Mouse (Mus musculus) cerebellum, postnatal 25 days (tissue): ENCODE measurements around the gene Mplkip.
A peak's percentile ranks its signal among the peaks of the same experiment; 100 is the strongest.

Source experiments
- DNase-seq, 2 experiments: peaks; one replicate each; pipeline ENCODE4 v3.0.0; 2021; ENCODE audit warnings: mixed read lengths in 2 of 2

Gene Mplkip

DNA sequence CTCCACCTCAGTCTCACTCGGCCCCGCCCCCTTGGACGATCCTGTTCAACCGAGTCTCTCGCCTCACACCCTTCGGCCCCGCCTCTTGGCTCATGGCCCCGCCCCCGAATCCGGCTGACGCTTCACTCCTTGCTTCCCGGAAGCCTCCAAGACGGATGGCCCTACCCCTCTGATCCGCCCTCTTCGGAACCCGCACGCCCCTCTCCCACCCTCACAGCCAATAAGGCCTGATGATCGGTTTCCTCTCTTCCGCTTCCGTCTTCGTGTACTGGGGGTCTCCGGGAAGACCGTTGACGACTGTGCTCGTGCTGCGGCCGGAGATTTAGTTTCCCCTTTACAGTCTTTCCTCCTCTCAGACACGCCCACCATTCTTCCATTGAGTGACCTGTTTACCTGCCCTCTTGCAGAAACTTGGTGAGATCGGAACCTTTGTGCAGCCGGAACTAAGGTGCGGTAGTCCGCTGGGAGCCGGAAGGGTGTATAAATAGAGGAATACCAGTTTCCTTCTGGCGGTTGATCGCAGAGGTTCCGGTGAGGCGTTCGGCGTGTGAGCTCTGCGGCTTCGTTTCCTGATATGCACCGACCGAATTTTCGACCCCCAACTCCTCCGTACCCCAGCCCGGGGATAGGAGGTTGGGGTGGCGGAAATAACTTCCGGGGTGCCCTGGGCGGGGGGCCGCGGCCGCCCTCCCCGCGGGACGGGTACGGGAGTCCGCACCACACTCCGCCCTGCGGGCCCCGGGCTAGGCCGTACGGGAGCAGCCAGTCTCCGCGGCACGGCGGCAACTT is at the start of gene Mplkip, which contains the start of gene Sugct:
TSS of gene Mplkip (plus strand) at position 282 of the 789 bp plus-strand sequence.
TSS of gene Sugct (minus strand) at position 643 of the 789 bp plus-strand sequence.
- DNase-seq, result peak; percentile 99 to 100

DNA sequence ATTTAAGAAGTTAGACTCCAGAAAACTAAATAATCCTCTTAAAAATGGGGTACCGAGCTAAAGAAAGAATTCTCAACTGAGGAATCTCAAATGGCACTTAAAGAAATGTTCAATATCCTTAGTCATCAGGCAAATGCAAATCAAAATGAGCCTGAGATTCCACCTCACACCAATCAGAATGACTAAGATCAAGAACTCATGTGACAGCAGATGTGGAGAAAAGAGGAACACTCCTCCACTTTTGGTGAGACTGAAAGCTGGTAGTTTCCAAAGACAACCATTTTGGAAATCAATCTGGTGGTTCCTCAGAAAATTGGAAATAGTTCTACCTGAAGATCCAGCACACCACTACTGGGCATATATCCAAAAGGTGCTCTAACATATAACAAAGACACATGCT is 27.6 kb upstream of the Mplkip start:
- DNase-seq, result no peak

DNA sequence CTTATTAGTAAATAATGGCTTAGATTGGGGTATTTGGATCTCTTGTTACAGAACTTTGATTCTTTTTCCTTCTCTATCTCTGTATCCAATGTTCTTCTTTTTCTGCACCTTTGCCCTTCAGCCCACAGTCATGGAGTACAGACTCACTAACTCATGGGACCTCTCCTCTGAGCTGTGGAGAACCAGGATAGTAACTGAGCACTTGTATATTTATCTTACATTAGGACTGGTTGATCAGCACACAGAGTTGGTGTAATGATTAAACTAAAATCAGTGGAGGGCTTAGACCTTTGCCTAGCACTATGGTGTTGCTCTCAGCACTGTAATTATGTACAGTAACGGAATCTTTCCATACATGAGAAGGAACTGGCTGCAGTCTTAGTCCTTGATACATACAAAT is 23.9 kb upstream of the Mplkip start:
- no peak for DNase-seq

DNA sequence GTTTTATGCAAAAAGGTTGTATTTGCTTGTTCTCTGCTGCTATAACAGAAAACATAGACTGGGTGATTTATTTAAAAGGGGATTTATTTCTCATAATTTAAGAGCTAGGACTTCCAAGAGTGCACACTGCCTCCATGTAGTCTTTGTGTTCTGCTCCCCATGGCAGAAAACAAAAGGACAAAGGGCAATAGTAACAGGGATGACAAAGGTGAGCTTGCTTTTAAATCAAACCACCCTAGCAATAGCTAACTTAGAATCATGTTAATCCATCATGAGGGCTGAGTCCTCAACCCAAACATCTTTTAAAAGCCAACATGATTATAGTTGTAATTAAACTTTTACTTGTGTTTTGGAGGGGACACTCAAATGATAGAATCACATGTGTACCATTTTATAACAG is 5.5 kb upstream of the Mplkip start:
- no peak for DNase-seq

DNA sequence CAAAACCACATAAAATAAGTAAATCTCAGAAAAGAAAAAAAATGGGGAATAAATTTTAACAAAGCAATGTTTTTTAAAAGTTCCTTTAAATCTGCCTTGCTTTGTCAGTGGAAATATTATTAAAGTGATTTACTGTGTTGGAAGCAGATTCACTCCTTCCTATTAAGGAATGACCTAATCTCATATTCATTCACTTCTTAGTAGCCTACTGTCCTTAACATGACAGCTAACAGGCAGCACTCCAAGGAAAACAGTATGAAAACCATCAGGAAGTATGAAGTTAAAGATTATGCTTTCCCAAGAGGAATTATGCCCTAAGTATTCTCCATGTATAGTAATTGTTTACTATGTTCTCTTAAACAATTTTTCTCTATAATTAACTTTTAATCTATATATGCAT is 4.3 kb upstream of the Mplkip start:
- DNase-seq, result no peak

DNA sequence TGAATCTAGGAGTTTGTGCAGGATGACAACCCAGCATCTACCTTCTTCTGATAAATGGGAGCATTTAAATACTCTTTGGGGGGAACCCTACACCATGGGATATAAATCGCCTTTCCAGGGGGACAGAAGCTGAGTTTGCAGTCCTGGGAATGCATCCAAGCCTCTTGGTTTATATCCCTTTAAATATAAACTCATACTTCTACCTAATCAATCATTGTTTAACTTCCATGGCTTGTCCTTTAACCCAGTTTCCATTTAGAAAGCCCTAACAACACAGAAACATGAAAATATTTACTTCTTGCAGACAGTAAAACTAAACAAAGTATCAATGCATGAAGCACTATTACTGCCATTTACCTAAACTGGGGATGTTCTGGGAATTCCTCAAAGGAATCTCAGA is 3.6 kb upstream of the Mplkip start:
- no peak for DNase-seq

DNA sequence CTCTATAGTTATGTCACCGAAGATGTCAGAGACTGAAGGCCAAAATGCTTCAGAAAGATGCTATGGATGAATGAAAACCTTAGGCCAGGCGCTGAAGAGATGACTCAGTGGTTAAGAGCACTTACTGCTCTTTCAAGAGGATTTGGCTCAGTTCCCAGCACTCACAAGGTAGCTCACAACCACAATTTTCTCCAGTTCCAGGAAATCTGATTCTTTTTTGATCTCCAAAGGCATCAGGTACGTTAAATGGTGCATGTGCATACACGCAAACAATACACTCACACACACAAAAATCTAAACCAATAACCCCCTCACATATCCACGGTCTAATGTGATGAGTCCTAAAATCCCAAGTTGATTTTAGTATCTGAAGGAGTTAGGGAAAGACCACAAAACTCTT is 1.2 kb upstream of the Mplkip start:
- peak in 1 of 2 experiments; percentile 9 for DNase-seq

DNA sequence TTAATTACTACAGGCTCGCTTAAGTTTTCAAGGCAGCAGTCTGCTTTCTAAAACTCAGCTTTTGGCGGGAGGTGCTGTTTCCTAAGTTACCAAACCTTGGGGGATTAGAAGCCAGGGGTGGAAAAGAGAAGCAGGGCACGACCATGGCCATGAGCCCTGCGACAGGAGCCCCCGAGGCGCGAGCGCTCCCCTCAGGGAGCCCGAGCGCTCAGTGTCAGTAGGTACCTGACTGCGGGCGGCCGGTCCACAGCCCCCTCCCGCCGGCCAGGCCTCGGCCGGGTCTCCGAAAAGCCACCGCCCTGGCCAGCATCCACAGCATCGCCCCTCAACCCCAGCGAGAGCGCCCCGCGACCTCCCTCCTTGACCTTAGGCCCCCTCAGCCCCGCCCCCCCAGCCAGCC is 578 bp upstream of the Mplkip start:
- DNase-seq, result no peak

DNA sequence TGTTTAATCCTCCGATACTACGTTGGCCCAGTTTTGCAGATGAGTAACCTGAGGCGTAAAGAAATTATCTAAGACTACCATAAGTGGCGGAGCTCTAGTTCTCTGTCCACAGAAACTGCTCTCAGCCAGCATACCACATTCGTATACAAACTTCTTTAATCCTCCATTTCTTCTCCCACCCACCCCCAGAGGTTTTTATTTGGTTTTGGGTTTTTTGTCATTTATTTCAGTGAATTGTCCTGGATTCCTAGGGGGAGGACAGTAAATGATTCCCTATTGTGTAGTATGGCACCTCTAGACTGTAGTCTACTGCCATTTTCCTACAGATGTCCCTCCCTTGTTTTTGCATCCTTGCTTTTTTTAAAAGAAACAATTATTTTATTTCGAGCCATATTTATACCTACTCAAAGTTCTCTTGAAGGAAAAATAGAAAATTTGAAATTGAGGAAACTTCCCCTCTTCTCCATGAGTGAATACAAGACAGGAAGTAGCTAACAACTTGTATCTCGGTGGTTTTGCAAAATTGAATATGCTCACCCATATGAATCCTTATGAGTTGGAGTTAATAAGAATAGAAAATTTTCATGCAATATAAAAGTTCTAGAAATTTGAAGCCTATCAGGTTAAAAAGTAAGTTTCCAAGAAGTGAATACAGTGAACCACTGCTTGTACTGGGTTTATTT is 1.0 kb downstream of the Mplkip start:
- DNase-seq, result no peak

DNA sequence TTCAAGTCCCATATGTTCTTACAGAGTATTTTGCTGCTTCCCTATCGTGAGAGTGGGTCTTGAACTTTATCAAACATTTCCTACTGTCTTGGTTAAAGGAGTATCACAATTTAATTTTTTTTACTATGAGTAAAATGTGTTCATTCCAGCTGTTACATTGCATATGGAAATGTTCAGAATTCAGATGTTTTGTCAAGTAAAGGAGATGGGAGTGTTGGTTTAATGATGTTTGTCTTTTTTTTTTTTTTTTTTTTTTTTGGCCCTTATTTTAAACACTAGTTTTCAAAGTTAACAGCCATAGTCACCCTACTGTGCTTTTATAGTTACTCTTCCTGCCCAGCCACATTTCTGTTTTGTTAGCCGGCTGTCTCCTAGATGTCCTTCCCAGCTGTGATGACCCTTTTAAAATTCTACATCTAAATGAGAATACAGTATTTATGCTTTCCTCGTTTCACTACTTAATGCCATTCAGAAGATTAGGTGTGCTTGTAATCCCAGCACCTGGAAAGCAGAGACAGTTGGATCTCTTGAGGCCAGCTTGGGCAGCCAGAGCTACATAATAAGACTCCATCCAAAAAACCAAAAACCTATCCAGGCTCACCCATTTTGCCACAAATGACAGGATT is 5.2 kb downstream of the Mplkip start:
- no peak for DNase-seq

DNA sequence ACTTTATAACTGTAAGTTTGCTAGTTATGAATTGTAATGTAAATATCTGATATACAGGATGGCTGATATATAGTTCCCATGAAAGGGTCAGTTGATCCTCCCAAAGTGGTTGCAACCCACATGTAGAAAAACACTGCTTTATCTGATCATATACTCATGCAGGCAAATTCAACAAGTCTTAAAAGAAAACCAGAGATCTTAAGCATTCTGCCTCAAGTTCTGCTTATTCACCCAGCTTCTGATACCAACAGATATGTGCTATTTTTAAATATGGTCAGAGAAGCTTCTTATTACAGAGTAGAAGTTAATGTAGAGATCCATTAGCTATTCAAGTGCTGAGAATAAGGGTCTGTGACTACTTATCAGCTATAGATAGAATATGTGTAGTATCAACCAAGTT is 6.3 kb downstream of the Mplkip start:
- DNase-seq, result no peak

DNA sequence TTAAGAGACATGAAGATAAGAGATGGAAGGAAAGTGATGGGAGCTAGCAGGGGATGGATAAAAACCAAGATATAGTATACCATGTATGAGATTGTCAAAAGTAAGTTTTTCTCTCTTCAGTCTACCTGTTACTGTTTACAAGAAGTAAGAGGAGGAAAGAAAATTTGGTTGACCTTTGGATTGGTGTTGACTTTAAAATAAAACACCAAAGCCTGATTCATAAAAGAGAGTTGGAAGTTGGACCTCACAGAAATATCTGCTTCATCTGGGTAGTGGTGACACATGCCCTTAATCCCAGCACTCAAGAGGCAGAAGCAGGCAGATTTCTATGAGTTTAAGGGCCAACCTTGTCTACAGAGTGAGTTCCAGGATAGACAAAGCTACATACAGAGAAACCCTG is 7.3 kb downstream of the Mplkip start:
- DNase-seq, result no peak

DNA sequence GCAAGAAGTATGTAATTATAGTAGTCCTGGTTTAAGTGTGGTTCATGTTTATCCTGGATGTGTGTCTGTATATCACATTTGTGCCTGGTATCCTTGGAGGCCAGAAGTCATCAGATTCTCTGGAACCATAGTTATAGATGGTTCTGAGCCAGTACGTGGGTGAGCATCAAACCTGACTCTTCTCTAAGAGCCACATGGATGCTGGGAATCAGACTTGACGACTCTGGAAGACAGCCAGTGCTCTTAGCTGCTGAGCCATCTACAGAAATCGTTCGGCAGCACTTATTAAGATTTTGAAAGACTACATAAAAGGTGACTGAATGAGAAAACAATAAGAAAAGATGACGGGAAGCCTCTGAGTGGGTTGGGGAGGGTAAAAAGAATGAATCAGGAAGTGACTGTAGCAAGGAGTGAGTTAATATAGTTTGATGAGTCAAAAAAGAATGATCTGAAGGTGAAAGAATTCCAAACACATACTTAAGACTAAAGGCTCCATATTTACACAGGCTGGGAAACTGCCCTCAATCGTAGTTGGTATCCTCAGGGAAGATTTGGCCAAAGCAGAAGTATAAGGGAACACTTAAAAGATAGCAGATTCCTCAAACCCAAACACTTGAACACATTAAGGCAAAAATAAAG is 10.3 kb downstream of the Mplkip start:
- DNase-seq, result no peak

DNA sequence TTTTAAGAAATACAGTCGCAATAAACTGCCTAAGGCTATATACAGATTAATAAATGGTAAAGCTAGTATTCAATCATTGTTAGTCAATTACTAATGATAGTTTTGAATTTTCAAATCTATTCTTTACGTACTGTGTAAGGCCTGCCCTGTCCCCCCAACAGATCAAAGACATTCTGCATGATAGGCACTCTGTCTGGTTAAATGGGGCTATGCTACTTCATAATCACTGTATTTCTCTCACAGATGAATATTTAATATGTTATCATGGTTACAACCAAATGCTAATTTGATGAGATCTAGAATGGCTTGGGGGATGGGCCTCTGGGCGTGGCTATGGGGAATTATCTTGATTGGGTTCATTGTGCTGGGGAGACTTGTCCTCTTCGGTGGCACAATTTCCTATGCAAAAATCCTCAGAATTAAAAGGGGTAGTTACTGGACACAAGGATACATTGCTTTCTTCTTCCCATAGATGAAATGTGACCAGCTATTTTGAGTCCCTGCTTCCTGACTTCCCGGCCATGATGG is 13.9 kb downstream of the Mplkip start:
- DNase-seq, result no peak

DNA sequence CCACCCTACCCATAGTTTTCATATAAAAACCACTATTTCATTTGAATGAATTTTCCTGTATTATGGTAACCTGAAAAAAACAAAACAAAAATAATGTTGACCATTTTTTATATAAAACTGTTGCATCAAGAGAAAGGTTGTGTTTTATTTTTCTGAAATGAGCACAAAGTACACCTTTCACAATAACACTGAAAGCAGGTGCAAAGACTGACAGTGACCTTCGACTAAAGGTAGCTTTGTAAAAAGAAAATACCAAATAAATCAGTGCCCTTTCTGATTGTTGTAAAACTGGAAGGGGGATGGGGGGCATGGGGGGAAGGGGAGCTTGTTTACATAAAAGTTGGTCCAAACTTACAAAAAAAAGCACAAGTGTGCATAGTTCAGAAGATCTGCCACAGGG is 22.4 kb downstream of the Mplkip start:
- no peak for DNase-seq

DNA sequence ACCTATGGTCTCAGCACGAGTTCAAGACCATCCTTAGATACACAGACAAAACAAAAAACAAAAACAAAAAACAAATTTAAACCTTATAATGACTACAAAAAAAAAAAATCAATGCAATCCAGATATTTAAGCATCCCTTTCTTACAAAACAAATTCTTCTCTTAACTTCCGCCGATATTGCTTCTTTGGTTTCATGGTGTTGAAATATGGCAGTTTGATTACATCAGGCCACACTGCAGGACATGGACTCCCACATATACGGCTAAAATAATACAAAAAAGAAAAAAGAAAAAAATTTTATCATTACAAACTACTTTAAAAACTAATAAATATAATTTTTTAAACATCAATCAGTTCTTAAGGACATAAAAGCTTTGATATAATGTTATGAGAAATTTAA is 32.9 kb downstream of the Mplkip start:
- no peak for DNase-seq

DNA sequence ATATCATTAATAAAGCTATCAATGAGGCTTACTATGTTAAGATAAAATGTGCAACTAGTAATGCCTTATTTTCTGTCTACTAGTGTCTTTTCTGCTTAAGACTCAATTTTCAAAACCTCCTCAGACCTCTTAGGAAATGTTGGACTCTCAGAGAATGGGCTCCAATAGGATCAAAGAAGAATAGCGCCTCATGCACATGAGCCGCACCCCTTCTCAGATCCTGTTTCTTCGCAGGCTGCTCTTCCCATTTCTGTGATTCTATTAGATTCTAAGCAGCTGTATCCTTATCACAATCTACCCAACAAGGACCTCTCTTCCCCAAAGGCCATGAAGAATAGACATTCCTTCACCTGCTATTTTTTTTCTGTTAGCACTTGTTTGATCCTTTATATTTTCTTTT is 33.8 kb downstream of the Mplkip start:
- DNase-seq, result no peak
